Mouse (Mus musculus): ENCODE results near the gene Abhd18. TPM values are rescaled to one million over a fixed set of nuclear protein-coding genes. Genes with fewer than 3 reads are reported as not detected.
"Not testable (repeated sequence)": the region's sequence is repeated elsewhere in the genome, so short reads cannot be mapped to it uniquely, and the experiment has no call there.

The Abhd18 gene
- total RNA-seq, 2 experiments from 2014 or later = 12.9 to 14.0 TPM

DNA sequence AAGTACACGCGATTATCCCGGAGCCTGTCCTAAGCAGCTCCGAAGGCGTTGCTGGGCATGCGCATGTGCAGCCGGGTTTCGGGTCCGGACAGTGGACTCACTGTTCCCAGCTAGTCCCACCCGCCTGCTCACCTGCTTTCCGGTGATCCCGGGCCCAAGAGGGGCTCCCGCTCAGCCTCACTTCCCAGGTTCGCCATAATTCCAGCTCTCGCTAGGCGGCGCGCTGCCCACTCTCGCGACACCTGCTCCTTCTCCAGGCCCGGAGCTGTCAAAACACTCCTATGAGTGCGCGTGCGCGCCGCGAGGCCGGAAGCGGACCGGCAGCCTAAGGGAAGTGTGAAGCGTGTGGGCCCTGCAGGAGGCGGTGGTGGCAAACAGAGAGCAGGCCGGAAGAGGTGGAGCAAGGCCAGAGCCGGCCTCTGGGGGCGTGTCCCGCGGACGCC is 47.1 kb downstream of the Abhd18 start:
- intact Hi-C loops (cut with DNase I) = not testable (repeated sequence)
- TF ChIP-seq CTCF (IDR thresholded peaks at IDR 0.05) = peak; percentile 48
- Histone ChIP-seq H3K4me3 (peak overlapping the region; percentile 64), H3K27ac (peak overlapping the region; percentile 76)
- peak; percentile 96 to 98 for DNase-seq (ENCODE audit: extremely low spot score in 1 of 2, low spot score in 2 of 2)

DNA sequence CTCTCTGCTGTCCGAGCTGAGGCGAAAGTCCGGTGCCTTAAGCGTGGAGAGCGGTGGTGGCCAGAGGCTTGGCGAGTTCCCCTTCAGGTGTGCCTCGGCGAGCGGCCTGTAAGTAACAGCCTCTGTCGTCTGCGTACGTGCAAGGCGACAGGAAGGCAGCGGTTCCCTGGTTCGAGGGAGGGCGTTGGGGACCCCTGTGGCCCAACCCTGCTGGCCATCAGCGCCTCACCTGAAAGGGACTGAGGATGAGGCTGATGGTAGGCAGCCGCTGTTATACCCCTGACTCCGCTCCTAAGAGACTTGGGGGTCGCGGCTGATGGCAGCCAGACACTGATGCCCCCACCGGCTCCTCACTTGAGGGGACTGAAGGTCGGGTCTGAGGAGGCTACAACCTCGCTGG is 47.6 kb downstream of the Abhd18 start:
- peak in 1 of 2 experiments; percentile 18 for DNase-seq (ENCODE audit: extremely low spot score in 1 of 2, low spot score in 2 of 2)
- Histone ChIP-seq H3K4me3 (peak overlapping the region; percentile 64), H3K27ac (peak overlapping the region; percentile 74)
- intact Hi-C loops (cut with DNase I) = not testable (repeated sequence)

GRCm38 (mm10) chr3:40902443-40902842 is 55.7 kb downstream of the Abhd18 start, which contains the start of gene 1700034I23Rik:
Gene 1700034I23Rik (minus strand): TSS chr3:40902543.
- DNase-seq (ENCODE audit: extremely low spot score in 1 of 2, low spot score in 2 of 2); H3K27ac ChIP-seq; H3K4me3 ChIP-seq; intact Hi-C loops (cut with DNase I): not testable (repeated sequence)

GRCm38 (mm10) chr3:40938189-40938588 is 91.4 kb downstream of the Abhd18 start:
- TF ChIP-seq CTCF (IDR thresholded peaks at IDR 0.05) = no peak
- Histone ChIP-seq H3K4me3 (no peak overlapping the region), H3K27ac (no peak overlapping the region)
- DNase-seq (ENCODE audit: extremely low spot score in 1 of 2, low spot score in 2 of 2) = no peak
- intact Hi-C loops (cut with DNase I) = no loop called here

DNA sequence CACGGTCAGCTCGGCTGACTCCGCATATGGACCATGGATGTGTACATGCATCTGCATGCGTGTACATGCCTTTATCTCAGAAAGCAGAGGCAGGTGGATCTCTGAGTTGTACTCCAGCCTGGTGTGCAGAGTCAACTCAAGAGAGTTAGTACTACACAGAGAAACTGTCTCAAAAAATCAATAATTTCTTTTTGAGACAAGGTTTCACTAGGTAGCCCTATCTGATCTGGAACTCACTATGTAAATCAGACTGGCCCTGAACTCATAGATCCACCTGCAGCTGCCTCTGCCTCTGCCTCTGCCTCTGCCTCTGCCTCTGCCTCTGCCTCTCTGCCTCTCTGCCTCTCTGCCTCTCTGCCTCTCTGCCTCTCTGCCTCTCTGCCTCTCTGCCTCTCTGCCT is 91.8 kb downstream of the Abhd18 start:
- H3K27ac ChIP-seq = no peak overlapping the region
- DNase-seq (ENCODE audit: extremely low spot score in 1 of 2, low spot score in 2 of 2) = no peak
- no peak for TF ChIP-seq CTCF (IDR thresholded peaks at IDR 0.05)
- intact Hi-C loops (cut with DNase I) = no loop called here
- no peak overlapping the region for H3K4me3 ChIP-seq

GRCm38 (mm10) chr3:40939019-40939418 is 92.2 kb downstream of the Abhd18 start:
- intact Hi-C loops (cut with DNase I) = no loop called here
- no peak for DNase-seq (ENCODE audit: extremely low spot score in 1 of 2, low spot score in 2 of 2)
- no peak for TF ChIP-seq CTCF (IDR thresholded peaks at IDR 0.05)
- H3K27ac ChIP-seq = no peak overlapping the region
- H3K4me3 ChIP-seq = no peak overlapping the region

DNA sequence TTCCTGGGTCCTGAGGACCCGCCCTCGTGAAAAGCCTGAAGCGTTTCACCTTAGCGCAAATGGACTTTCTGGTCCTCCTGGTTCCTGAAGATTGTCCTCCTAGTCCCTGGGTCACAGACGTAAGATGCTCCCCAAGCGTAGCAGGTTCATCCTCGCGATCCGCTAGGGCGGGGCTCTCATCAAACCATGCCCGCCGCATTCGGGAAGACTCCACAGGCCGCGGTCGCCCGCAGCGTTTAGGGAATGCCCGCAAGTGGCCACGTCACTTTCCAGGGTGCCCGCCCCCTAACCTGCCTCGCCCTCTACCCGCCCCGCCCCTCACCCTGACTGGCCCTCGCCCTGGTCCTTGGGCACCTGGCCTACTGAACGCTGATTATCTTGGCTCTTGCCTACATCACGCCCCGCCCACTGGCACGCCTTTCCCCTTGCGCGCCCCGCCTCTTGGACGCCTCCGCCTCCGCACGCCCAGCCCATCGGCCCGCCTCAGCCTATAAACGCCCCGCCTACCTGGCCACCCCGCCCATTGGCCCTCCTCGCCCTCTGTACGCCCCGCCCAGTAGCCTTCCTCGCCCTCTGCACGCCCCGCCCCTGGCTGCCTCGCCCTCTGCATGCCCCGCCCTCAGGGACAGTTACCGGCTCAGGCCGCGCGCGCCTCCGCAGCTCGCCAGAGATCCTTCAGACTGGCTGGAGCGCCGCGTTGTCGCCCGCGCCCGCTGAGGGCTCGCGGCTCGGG is 102.6 kb downstream of the Abhd18 start, which contains the start of gene Larp1b:
Gene Larp1b, plus strand, starts transcription at position 659 of the 733 bp plus-strand sequence.
- intact Hi-C loops (cut with DNase I) = loop anchor here (1.0 kb wide), 1 partner anchor 616 kb away; no protein-coding TSS in a partner anchor
- DNase-seq (ENCODE audit: extremely low spot score in 1 of 2, low spot score in 2 of 2) = peak; percentile 99
- Histone ChIP-seq H3K4me3 (peak within 1 kb of the TSS; percentile 80), H3K27ac (0 out of 2 replicates have a peak within 1 kb of the TSS, but pooled peaks have one; percentile 15)
- TF ChIP-seq CTCF (IDR thresholded peaks at IDR 0.05) = no peak

DNA sequence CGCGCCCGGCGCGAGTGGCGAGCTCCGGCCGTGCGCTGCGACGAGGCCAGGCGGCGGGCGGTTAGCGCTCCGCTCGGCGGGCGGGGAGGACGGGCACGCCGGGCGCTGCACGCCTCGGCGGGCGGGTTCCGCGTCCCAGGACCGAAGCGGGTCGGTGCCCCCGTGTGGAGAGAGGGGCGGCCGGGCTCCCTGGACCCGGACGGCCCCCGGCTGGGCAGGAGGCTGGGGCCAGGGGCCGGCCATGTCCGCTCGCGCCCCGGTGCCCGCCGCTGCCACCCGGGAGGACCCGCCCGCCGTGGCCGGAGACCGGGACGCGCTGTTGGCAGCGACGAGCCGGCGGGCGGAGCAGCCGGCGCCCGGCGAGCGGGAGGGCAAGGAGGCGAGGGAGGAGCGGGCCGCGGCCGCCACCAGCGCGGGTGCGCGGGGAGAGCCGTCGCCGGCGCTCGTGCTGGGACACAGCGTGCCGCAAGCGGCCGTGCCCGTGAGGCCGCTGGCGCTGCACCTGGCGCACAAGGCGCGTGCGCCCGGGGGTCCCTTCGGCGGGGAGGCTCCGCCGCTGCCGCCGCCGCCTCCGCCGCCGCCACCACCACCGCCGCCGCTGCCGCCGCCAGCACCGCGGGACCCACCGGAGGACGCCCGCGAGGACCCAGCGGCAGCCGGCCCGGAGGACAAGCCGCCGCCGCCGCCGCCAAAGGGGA is 103.3 kb downstream of the Abhd18 start:
- Histone ChIP-seq H3K27ac (no peak overlapping the region), H3K4me3 (peak overlapping the region; percentile 80)
- no peak for TF ChIP-seq CTCF (IDR thresholded peaks at IDR 0.05)
- peak; percentile 51 to 52 for DNase-seq (ENCODE audit: extremely low spot score in 1 of 2, low spot score in 2 of 2)
- intact Hi-C loops (cut with DNase I) = loop anchor here (1.0 to 10.0 kb wide), 3 partner anchors 132 to 655 kb away; partner anchors contain the start of gene Pgrmc2

DNA sequence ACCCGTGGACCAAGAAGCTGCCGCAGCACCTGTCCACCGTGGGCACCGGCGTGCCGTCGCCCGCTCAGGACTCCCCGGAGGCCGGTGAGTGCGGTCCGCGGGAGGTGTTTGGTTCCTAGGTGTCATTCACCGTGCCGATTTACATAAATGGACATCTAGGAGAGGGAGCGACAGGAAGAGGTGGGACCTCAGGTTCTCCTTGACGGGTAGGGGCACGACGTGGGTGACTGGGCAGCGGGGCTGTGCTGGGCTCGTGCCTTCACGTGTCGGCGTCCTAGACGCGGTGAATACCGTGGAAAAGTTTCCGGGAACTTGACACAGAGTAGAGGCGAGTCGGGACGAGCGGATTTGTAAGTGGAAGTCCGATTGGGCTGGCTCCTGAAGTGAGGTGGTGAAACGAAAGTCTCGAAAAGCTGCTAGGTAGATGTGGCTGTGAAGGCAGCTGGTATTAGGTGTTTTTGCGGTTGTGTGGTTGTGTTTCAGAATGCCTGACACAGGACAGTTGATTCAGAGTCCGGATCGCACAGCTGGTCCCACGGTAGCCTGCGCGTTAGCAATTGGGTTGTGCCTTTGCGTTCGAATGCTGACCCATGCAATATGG is 103.9 kb downstream of the Abhd18 start:
- peak; percentile 37 to 44 for DNase-seq (ENCODE audit: extremely low spot score in 1 of 2, low spot score in 2 of 2)
- no peak overlapping the region for H3K27ac ChIP-seq

GRCm38 (mm10) chr3:40951365-40951764 is 104.6 kb downstream of the Abhd18 start:
- intact Hi-C loops (cut with DNase I) = loop anchor here (5.0 to 10.0 kb wide), 2 partner anchors 131 to 653 kb away; partner anchors contain the start of gene Pgrmc2
- peak; percentile 51 for TF ChIP-seq CTCF (IDR thresholded peaks at IDR 0.05)

More for the DNA sequence above, 103.9 kb downstream of the Abhd18 start:
- intact Hi-C loops (cut with DNase I) = loop anchor here (5.0 to 10.0 kb wide), 2 partner anchors 132 to 654 kb away; partner anchors contain the start of gene Pgrmc2
- H3K4me3 ChIP-seq = peak overlapping the region; percentile 80
- no peak for TF ChIP-seq CTCF (IDR thresholded peaks at IDR 0.05)

GRCm38 (mm10) chr3:40952606-40953005 is 105.8 kb downstream of the Abhd18 start:
- intact Hi-C loops (cut with DNase I) = loop anchor here (5.0 to 10.0 kb wide), 2 partner anchors 130 to 652 kb away; partner anchors contain the start of gene Pgrmc2
- H3K4me3 ChIP-seq = no peak overlapping the region

More at GRCm38 (mm10) chr3:40951365-40951764, 104.6 kb downstream of the Abhd18 start:
- no peak for DNase-seq (ENCODE audit: extremely low spot score in 1 of 2, low spot score in 2 of 2)
- Histone ChIP-seq H3K4me3 (peak overlapping the region; percentile 80), H3K27ac (no peak overlapping the region)

More at GRCm38 (mm10) chr3:40952606-40953005, 105.8 kb downstream of the Abhd18 start:
- no peak overlapping the region for H3K27ac ChIP-seq
- no peak for DNase-seq (ENCODE audit: extremely low spot score in 1 of 2, low spot score in 2 of 2)
- TF ChIP-seq CTCF (IDR thresholded peaks at IDR 0.05) = no peak
